Mouse (Mus musculus): ENCODE results near the gene Zbp1.

The Zbp1 gene

DNA sequence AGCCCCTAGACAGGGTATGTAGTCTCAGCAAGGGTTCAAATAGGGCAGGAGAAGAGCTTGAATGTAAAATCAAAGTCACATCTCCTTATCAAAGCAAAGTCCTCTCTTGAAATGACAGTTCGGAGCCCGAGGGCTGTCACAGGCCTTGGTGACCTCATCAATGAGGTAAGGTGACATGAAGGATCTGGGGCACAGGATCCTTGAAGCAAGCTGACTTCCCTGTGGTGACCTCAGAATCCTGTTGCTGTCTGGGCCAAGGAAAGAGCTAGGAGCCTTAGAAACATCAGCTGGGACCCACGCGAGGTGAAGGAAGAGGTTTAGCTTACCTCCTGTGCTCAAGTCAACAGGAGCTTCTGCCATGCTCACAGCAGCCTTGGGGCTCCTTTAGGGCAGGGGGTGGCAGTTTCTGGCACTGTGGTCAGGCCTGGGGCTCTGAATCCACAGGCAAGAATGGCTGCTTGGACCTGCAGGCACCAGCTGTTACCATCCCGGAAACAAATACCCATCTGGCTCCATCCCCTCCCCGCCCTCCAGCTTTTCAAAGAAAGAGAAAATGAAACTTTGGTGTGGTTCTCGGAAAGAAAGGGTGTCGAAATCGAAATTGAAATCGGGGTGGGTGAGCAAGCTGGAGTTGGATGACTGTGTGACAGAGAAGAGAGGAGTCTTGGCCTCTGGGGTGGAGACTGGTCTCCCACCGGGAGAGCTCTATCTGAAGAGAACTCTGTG, at the start of gene Zbp1:
Zbp1 (minus strand) TSS at position 508 of the 726 bp plus-strand sequence.
- DNase-seq (ENCODE audit: low spot score in 2 of 2) = no peak

- DNase-seq (ENCODE audit: low spot score in 2 of 2) = no peak
Measured at GRCm38 (mm10) chr2:173267562-173267961, 48.8 kb upstream of the Zbp1 start.

- no peak for DNase-seq (ENCODE audit: low spot score in 2 of 2)
Measured at GRCm38 (mm10) chr2:173266349-173267112, 47.8 kb upstream of the Zbp1 start.

DNA sequence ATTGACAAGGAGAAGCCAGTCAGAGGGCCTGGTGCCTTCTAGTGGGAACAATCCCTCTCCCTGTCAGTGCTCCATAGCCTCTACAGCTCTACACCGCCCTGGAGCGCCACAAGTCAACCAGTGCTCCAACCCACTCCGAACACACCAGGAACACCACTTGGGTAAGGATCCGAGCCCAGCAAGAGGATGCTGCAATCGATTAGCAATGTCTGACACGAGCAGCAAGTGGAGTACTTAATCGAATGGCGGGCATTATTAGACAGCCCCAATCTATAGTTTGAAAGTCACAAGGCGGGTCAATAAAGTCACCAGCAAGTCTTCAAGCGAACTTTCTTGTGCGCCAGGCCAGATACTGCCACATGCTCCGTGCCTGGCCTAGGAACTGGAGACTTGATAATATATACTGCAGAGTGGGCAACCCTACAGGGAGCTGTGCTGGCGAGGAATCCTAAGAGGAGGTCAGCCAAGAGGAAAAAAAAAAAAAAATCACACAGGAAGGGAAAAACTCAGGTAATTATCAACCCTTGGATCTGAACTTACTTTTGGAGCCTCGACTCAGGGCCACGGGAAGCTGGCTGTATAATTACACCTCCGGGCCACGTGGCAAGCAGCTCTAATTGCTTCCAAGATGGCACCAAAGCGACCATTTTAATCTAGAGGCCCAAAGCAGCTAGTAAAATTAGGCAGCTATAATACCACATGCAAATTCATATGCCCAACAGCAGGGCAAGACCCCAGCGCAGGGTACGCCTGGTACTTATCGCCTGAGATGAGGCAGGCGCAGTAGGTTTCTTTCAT, 46.9 kb upstream of the Zbp1 start:
- DNase-seq (ENCODE audit: low spot score in 2 of 2) = no peak

DNA sequence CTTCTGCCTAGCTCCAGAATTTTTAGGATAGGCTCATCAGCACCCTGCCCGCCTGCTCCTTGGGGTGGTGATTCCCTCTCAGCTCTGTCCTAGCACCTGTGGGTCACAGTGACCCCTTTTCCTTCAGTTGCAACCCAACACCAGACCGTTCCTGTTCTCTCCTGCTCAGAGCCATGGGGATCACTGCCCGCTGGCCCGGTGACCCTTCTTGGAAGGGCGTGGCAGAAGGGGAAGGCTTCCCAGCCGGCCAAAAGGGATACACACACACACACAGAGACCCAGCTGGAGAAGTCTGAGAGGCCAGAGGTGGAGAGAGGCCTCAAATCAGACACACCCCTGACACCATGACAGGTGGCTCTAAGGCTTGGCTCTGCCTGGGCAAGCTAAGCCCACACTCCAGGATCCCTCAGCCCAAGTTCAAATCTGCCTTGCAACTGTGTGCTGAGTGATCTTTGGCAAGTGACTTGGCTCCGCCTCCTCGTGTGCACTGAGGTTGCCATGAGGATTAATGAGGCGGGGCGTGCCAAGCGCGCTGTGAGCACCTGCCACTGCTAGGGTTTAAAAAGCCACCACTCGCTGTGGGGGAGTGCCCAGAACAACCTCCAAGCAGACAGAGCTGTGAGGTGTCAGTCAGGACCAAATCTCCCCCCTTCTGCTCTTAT, 45.9 kb upstream of the Zbp1 start:
- no peak for DNase-seq (ENCODE audit: low spot score in 2 of 2)

GRCm38 (mm10) chr2:173263636-173264330, 45.1 kb upstream of the Zbp1 start:
- DNase-seq (ENCODE audit: low spot score in 2 of 2) = peak in 1 of 2 experiments; percentile 76

DNA sequence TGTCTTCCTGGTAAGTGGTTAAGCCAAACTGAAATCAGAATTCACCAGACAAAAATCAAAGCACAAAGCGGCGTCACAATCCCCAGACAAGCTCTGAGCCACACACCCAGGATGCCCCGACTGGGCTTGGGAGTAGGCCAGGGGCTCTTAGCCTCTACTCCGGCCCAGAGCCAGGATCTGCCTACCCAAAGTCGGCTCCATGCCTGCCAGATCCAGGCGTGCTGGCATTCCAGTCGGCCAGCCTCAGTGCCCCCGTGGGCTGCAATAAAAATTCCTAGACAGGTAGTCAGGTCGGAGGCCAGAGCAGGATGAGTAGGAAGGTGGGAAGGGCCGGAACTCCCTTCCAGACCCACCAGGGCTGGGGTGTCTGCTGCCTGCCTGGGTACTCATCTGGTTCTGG, 42.8 kb upstream of the Zbp1 start:
- DNase-seq (ENCODE audit: low spot score in 2 of 2) = no peak

- DNase-seq (ENCODE audit: low spot score in 2 of 2) = no peak
Measured at GRCm38 (mm10) chr2:173258459-173259091, 39.9 kb upstream of the Zbp1 start.

GRCm38 (mm10) chr2:173257610-173258009, 38.9 kb upstream of the Zbp1 start:
- DNase-seq (ENCODE audit: low spot score in 2 of 2) = peak in 1 of 2 experiments; percentile 84

DNA sequence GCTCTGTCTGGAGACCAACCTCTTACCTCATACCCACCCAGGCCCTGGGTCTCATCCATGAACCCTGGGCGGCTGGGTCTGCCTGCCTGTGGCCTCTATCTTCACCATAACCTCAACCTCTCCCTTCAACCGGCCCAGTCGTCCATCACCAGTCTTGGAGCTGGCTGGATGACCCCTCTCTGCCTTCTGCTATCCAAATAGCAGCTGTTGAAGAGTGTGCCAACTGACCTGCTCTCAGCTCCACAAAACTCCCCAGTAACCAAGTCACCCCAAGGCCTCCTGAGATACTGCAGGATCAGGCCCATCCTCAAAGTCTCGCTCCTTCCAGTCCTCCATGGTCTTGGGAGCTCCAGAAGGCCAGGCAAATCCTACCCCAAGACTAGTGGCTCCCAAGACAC, 37.8 kb upstream of the Zbp1 start:
- DNase-seq (ENCODE audit: low spot score in 2 of 2) = no peak

- DNase-seq (ENCODE audit: low spot score in 2 of 2) = no peak
Measured at GRCm38 (mm10) chr2:173255810-173256551, 37.3 kb upstream of the Zbp1 start.

DNA sequence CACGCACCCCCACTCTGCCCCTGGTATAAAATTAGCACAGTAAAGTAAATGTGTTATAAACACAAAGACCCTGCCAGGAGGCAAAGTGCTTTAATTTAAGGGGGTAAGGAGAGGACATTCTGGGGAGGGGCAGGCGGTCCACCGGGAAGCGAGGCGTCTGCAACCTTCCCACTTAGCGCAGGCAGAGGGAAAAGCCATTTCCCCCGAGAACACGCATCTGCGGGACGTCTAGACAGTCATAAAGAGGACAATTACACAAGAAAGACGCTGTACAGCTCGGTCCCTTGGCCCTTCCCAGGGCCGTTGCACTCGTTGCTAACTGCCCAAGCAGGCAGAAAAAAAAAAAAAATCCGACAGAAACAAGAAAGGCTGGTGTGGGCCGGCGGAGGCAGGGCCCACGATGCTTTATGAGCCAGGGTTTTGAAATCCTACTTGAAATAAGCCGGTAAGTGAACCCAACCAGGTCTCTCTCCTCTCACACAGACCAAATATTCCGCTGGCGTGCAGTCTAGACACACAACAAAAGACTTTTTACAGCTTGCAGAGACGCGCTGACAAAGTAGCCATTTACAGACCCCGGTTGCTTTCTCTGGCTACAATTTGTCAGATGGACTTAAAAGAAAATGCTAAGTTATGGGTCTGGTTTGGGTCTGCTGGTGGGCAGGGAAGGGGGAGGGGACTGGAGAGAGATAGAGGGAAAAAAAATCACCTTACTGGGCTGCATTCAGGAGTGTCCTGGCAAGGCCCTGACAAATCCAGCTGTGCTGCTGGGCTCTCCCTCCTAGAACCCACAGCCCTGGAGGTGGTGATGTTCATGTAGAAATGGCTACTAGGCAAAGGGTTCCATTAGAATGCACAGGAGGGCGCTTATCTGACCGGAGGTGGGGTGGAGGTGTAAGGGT, 35.3 kb upstream of the Zbp1 start:
- DNase-seq (ENCODE audit: low spot score in 2 of 2) = peak in 1 of 2 experiments; percentile 55

GRCm38 (mm10) chr2:173251675-173252074, 33.0 kb upstream of the Zbp1 start:
- no peak for DNase-seq (ENCODE audit: low spot score in 2 of 2)

DNA sequence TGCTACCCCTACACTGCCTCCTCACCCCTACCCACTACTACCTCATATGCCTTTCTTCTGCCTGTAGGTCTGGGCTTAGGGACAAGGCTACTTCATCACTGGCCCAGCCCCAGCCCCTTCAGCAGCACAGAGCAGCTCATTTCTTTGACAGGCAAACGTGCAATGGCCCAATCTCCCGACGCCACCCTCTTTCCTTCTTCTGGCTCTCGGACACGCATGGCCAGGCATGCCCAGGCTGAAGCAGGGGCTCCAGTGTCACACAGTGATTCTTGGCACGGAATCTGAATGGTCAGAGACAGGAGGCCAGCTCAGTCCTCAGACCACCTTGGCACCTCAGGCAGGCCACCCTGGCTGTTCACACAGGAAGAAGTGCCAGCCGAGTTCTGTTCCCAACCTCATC, 32.4 kb upstream of the Zbp1 start:
- DNase-seq (ENCODE audit: low spot score in 2 of 2) = no peak

DNA sequence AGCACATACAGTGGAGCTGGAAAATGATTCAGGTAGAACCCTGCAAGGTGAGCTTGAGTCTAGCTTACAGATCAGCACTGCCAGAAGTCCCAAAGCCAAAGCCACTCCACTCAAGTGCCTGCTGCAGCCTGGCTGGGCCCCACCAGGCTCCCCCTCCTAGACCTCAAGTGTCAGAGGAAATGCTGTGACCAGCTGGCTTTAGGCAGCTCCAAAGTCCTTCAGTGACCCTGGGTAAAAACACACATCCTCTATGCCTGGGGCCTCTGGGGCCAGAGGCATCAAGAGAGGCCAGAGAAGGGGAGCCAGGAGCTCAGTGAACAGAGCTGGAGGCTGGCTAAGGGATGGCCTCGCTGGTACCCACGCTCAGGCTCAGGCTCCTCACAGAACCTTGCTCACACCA, 31.7 kb upstream of the Zbp1 start:
- DNase-seq (ENCODE audit: low spot score in 2 of 2) = no peak

DNA sequence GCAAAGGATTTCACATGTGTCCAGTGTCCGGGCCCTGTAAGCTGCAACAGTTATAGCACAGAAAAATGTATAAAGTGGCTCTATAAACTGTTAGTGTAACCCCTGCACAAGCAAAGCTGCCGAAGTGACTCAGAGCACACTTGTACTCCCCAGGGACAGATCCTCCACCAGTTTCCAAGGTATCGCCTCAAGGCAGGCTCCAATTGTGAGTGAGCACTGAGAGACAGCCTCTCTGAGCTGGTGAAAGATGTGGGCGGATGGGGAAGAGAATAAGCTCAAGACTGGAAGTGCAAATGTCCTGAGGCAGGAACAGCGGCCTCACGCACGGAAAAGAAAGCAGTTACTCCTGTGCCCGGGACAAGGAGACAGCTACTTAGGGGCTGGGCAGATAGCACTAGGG, 31.2 kb upstream of the Zbp1 start:
- DNase-seq (ENCODE audit: low spot score in 2 of 2) = no peak

DNA sequence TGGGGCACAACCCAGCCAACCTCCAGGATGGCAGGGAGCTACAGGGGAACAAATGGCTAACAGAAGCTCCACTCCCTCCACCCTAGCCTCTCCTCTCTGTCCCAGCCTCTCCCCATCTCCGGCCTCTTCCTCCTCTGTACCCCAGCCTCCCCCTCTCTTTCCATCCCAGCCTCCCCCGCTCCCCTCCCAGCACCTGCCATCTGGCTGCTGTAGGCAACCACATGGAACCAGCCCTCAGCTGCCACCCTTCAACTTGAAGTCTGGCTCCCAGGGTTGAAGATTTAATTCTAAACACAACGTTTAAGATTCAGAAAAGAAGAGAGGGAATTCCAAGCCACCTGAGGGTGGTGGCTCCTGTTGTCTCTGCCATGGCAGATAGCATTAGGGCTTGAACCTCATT, 30.7 kb upstream of the Zbp1 start:
- no peak for DNase-seq (ENCODE audit: low spot score in 2 of 2)

GRCm38 (mm10) chr2:173248822-173249221, 30.1 kb upstream of the Zbp1 start:
- no peak for DNase-seq (ENCODE audit: low spot score in 2 of 2)

GRCm38 (mm10) chr2:173247911-173248310, 29.2 kb upstream of the Zbp1 start:
- no peak for DNase-seq (ENCODE audit: low spot score in 2 of 2)

All from urinary bladder, postnatal 36 days (tissue).